Mouse (Mus musculus) E14TG2a.4 (cell line): Measurements from ENCODE around the gene Ceacam19.

Experiments used
- CTCF ChIP-seq: conservative IDR thresholded peaks from 2 replicates; pipeline ENCODE4 v1.5.1; 2014; ENCODE audit warnings: low read length
- POU5F1 ChIP-seq: IDR thresholded peaks from 2 replicates; pipeline ENCODE4 v1.6.1; 2014; ENCODE audit warnings: low read length, borderline replicate concordance

- TF ChIP-seq CTCF (no peak), POU5F1 (no peak)
Observed at GRCm38 (mm10) chr7:19911695-19912524, 24.1 kb upstream of the Ceacam19 start.
